18 mouse cellular contexts compared by ENCODE assay signal in genomic region chr17:42918810-42919209, GRCm38 (mm10). TPM values are rescaled to one million over a fixed set of nuclear protein-coding genes. Genes with fewer than 3 reads are reported as not detected.
DNase-seq lines count a peak whose midpoint lies in the region; ATAC-seq and TF ChIP-seq lines count a peak whose summit lies in the region.
"Had no signal": no experiment of that assay in that cellular context is flagged by ENCODE, and none has a peak within 500 bp of the region (broad histone marks: within the 10 kb centered on the region; RNA-seq: fewer than 3 reads in every experiment).

No protein-coding gene starts in this region.

- DNase-seq in gastrocnemius, adult 2 months: peak; percentile 29
- no peak for DNase-seq in gastrocnemius, postnatal 14 days
- DNase-seq in NIH3T3 (ENCODE audit: low read depth): peak; percentile 11
- peak; percentile 70 for DNase-seq in limb, embryonic 14.5 days (ENCODE audit: low spot score)
- DNase-seq in adrenal gland, adult (ENCODE audit: inconsistent age in 2 of 2, low spot score in 1 of 2): no peak
- DNase-seq: adrenal gland, postnatal 10 days; cerebellum, adult 11-12 months; cerebellum, adult 9-10 months; cerebellum, postnatal 25 days; forebrain, postnatal 0 days; heart, adult 2 months; heart, postnatal 14 days had no signal

- H3K27ac ChIP-seq in gastrocnemius, adult 2 months: no peak overlapping the region; the same call in 1 of the 2 replicates
- no peak overlapping the region for H3K27ac ChIP-seq in embryonic facial prominence, embryonic 12.5 days
- no peak overlapping the region for H3K27ac ChIP-seq in limb, embryonic 14.5 days (replicated peaks; ENCODE audit: low read depth, low read length)
- H3K27ac ChIP-seq: forebrain, embryonic 13.5 days; heart, adult 2 months; heart, embryonic 15.5 days; hindbrain, embryonic 13.5 days; hindbrain, postnatal 0 days had no signal

- intact Hi-C loops in gastrocnemius, adult 2 months (cut with DNase I): no loop called here
- intact Hi-C loops in gastrocnemius, postnatal 14 days (cut with DNase I; ENCODE audit: low total_unique reads): no loop called here

- no peaks in the 10 kb centered on the region for H3K27me3 ChIP-seq in embryonic facial prominence, embryonic 12.5 days
- no peaks in the 10 kb centered on the region for H3K27me3 ChIP-seq in limb, embryonic 14.5 days (ENCODE audit: control insufficient read depth, insufficient read depth, low read length)
- H3K27me3 ChIP-seq: forebrain, embryonic 13.5 days; heart, embryonic 15.5 days; hindbrain, embryonic 13.5 days had no signal

- no peaks in the 10 kb centered on the region for H3K36me3 ChIP-seq in embryonic facial prominence, embryonic 12.5 days
- no peaks in the 10 kb centered on the region for H3K36me3 ChIP-seq in limb, embryonic 14.5 days (ENCODE audit: control insufficient read depth, insufficient read depth, low read length)
- H3K36me3 ChIP-seq: heart, embryonic 15.5 days; hindbrain, embryonic 13.5 days had no signal

- no peak for TF ChIP-seq CTCF in gastrocnemius, adult 2 months (IDR thresholded peaks at IDR 0.05)

- H3K9me3 ChIP-seq in embryonic facial prominence, embryonic 12.5 days: no peaks in the 10 kb centered on the region
- no peaks in the 10 kb centered on the region for H3K9me3 ChIP-seq in limb, embryonic 14.5 days (ENCODE audit: control insufficient read depth, low read length)
- H3K9me3 ChIP-seq: forebrain, embryonic 13.5 days; heart, embryonic 15.5 days; hindbrain, embryonic 13.5 days had no signal

- ATAC-seq in embryonic facial prominence, embryonic 12.5 days (ENCODE audit: insufficient number of reproducible peaks, insufficient read depth, low FRiP score, low TSS enrichment): 0 out of 2 replicates have a peak, but pooled peaks have one; percentile 17
- ATAC-seq in limb, embryonic 14.5 days (ENCODE audit: low FRiP score, low read depth): peak; percentile 44; the same call in 1 of the 2 replicates
- ATAC-seq: forebrain, embryonic 13.5 days; forebrain, postnatal 0 days; hindbrain, postnatal 0 days had no signal

- WGBS in embryonic facial prominence, embryonic 12.5 days: 50% methylated on average over 9 of the region's 9 CpGs
- WGBS in limb, embryonic 14.5 days: 19% methylated on average over 9 of the region's 9 CpGs

- no peaks in the 10 kb centered on the region for H3K4me1 ChIP-seq in embryonic facial prominence, embryonic 12.5 days
- no peaks in the 10 kb centered on the region for H3K4me1 ChIP-seq in limb, embryonic 14.5 days (ENCODE audit: control insufficient read depth, insufficient read depth, low read length)
- H3K4me1 ChIP-seq: forebrain, embryonic 13.5 days; heart, embryonic 15.5 days; hindbrain, embryonic 13.5 days had no signal

- TF ChIP-seq POLR2A in limb, embryonic 14.5 days (IDR thresholded peaks at IDR 0.05; ENCODE audit: borderline replicate concordance, extremely low read depth, insufficient read depth, insufficient read length): no peak

- H3K4me3 ChIP-seq in gastrocnemius, adult 2 months: no peak overlapping the region
- H3K4me3 ChIP-seq in embryonic facial prominence, embryonic 12.5 days: no peak overlapping the region
- no peak overlapping the region for H3K4me3 ChIP-seq in limb, embryonic 14.5 days (replicated peaks; ENCODE audit: low read length)
- H3K4me3 ChIP-seq: forebrain, embryonic 13.5 days; heart, adult 2 months; heart, embryonic 15.5 days; hindbrain, embryonic 13.5 days had no signal

- no peak overlapping the region for H3K9ac ChIP-seq in embryonic facial prominence, embryonic 12.5 days
- H3K9ac ChIP-seq in limb, embryonic 14.5 days (ENCODE audit: low read depth, low read length, severe bottlenecking): no peak overlapping the region
- H3K9ac ChIP-seq: forebrain, embryonic 13.5 days; forebrain, postnatal 0 days; heart, embryonic 15.5 days; hindbrain, embryonic 13.5 days had no signal

- H3K4me2 ChIP-seq in embryonic facial prominence, embryonic 12.5 days (replicated peaks): no peak overlapping the region
- H3K4me2 ChIP-seq in limb, embryonic 14.5 days (replicated peaks; ENCODE audit: low read depth, low read length, severe bottlenecking): no peak overlapping the region
- H3K4me2 ChIP-seq: forebrain, embryonic 13.5 days; heart, embryonic 11.5 days; heart, embryonic 15.5 days; hindbrain, embryonic 13.5 days had no signal

RNA-seq across cellular contexts. Expression of gene Cd2ap, which starts 42.3 kb away (rescaled TPM):
- total RNA-seq in gastrocnemius, adult 2 months (2021): 10 to 100 TPM; 13.5 TPM
- 10 to 100 TPM; 18.0 to 20.7 TPM for total RNA-seq in gastrocnemius, postnatal 14 days (2021)
- 20.8 and 22.4 TPM in 2 replicates for polyA plus RNA-seq in embryonic facial prominence, embryonic 12.5 days (2016; fragmentation: Nextera tagmentation; extraction: Ambion mirVana)
- polyA plus RNA-seq in limb, embryonic 14.5 days (2012; rRNA removed): 26.8 and 30.9 TPM in 2 replicates
- 27.1 and 27.8 TPM in 2 replicates for polyA plus RNA-seq in limb, embryonic 14.5 days (2014; fragmentation: Nextera tagmentation; extraction: Ambion mirVana)

Comparison
In these comparisons a context has a peak if more than half of its experiments do, and no peak if none do; other contexts are left out.
1. DNase-seq: peak in gastrocnemius, adult 2 months (single experiment), NIH3T3 (single experiment) and limb, embryonic 14.5 days (single experiment); none in gastrocnemius, postnatal 14 days (single experiment) and adrenal gland, adult (0 of 2).